Comparison of ENCODE assay signal across 19 mouse cellular contexts in the genomic region with DNA sequence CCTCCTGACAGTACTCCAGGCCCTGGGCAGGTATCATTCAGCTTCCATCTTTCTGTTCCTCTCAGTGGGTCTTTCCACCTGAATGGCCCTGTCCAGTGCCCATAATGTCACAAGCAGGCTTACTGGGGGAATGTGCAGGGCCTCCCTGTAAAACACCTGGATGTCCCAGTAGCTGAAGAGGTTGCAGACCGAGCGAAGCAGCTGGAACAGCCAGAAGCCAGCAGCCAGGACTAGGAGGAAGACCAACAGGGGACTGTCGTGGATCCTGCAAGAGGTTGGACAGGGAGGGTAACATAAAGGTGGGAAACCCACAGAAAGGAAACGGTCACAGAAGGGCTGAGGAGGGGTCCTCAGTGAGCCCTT. TPM values are rescaled to one million over a fixed set of nuclear protein-coding genes. Genes with fewer than 3 reads are reported as not detected.
DNase-seq lines count a peak whose midpoint lies in the region; ATAC-seq and TF ChIP-seq lines count a peak whose summit lies in the region.
"Had no signal": no experiment of that assay in that cellular context is flagged by ENCODE, and none has a peak within 500 bp of the region (broad histone marks: within the 10 kb centered on the region; RNA-seq: fewer than 3 reads in every experiment).

No protein-coding gene starts in this region.

- H3K9me3 ChIP-seq in forebrain, embryonic 10.5 days = no peaks in the 10 kb centered on the region
- no peaks in the 10 kb centered on the region for H3K9me3 ChIP-seq in forebrain, embryonic 12.5 days
- H3K9me3 ChIP-seq in heart, embryonic 16.5 days (replicated peaks; ENCODE audit: control insufficient read depth, low read length) = no peaks in the 10 kb centered on the region
- peaks cover 11% of the 10 kb centered on the region for H3K9me3 ChIP-seq in CH12.LX (replicated peaks; ENCODE audit: low read length)
- H3K9me3 ChIP-seq: forebrain, embryonic 15.5 days; hindbrain, embryonic 15.5 days; limb, embryonic 12.5 days; neural tube, embryonic 13.5 days had no signal

- no peak for TF ChIP-seq POLR2A in CH12.LX (IDR thresholded peaks at IDR 0.05; ENCODE audit: low read depth, low read length)
- TF ChIP-seq POLR2A in bone marrow macrophage, adult 2 months (IDR thresholded peaks at IDR 0.05; ENCODE audit: borderline replicate concordance, low read depth, low read length) = no peak

- TF ChIP-seq RAD21 in CH12.LX (IDR thresholded peaks at IDR 0.05; ENCODE audit: low read depth, low read length) = no peak

- DNase-seq in forebrain, embryonic 10.5 days (ENCODE audit: extremely low spot score, low spot score) = no peak
- DNase-seq in heart, adult 8-10 months (ENCODE audit: low spot score) = no peak
- DNase-seq in CH12.LX (ENCODE audit: extremely low read depth) = no peak
- DNase-seq in urinary bladder, postnatal 36 days (ENCODE audit: low spot score in 2 of 2) = no peak
- no peak for DNase-seq in B cell, adult 2 months
- DNase-seq: adrenal gland, postnatal 10 days; cerebellum, adult 8-10 months; cerebellum, postnatal 36 days; midbrain, embryonic 14.5 days had no signal

- no peak overlapping the region for H3K4me2 ChIP-seq in forebrain, embryonic 12.5 days
- 0 out of 2 replicates have a peak overlapping the region, but pooled peaks have one; percentile 7 for H3K4me2 ChIP-seq in heart, embryonic 16.5 days (ENCODE audit: low read depth, low read length)
- H3K4me2 ChIP-seq in CH12.LX (ENCODE audit: insufficient read depth, low read depth, poor library complexity, severe bottlenecking) = peak overlapping the region; percentile 37
- H3K4me2 ChIP-seq: forebrain, embryonic 15.5 days; hindbrain, embryonic 15.5 days; limb, embryonic 12.5 days; neural tube, embryonic 13.5 days had no signal

- H3K9ac ChIP-seq in forebrain, embryonic 12.5 days = no peak overlapping the region
- peak overlapping the region; percentile 14; the same call in 1 of the 2 replicates for H3K9ac ChIP-seq in heart, embryonic 16.5 days (ENCODE audit: low read length)
- peak overlapping the region; percentile 16; the same call in 1 of the 2 replicates for H3K9ac ChIP-seq in CH12.LX (ENCODE audit: insufficient read depth, low read depth)
- H3K9ac ChIP-seq: forebrain, embryonic 15.5 days; hindbrain, embryonic 15.5 days; limb, embryonic 12.5 days; neural tube, embryonic 13.5 days had no signal

- H3K4me3 ChIP-seq in forebrain, embryonic 10.5 days = no peak overlapping the region
- no peak overlapping the region for H3K4me3 ChIP-seq in forebrain, embryonic 12.5 days (replicated peaks)
- H3K4me3 ChIP-seq in heart, embryonic 16.5 days (ENCODE audit: low read length) = no peak overlapping the region
- H3K4me3 ChIP-seq in CH12.LX (replicated peaks in 1 of 3; ENCODE audit: low read depth in 2 of 3, low read length in 2 of 3, poor library complexity in 1 of 3) = peak overlapping the region; percentile 33 to 55 (median 46)
- peak overlapping the region; percentile 48 for H3K4me3 ChIP-seq in bone marrow macrophage, adult 2 months (ENCODE audit: insufficient read depth, low read length)
- H3K4me3 ChIP-seq: forebrain, embryonic 15.5 days; hindbrain, embryonic 15.5 days; limb, embryonic 12.5 days; neural tube, embryonic 13.5 days had no signal

- no peak for ATAC-seq in forebrain, embryonic 12.5 days (ENCODE audit: low FRiP score)
- ATAC-seq in heart, embryonic 16.5 days (replicated peaks; ENCODE audit: extremely low read depth, insufficient read depth, low FRiP score) = no peak
- ATAC-seq: forebrain, embryonic 15.5 days had no signal

- peaks cover 51% of the 10 kb centered on the region for H3K4me1 ChIP-seq in forebrain, embryonic 10.5 days
- H3K4me1 ChIP-seq in forebrain, embryonic 12.5 days = peaks cover 26% of the 10 kb centered on the region
- peaks cover 31% of the 10 kb centered on the region for H3K4me1 ChIP-seq in heart, embryonic 16.5 days (ENCODE audit: control insufficient read depth, insufficient read depth, low read length)
- H3K4me1 ChIP-seq in CH12.LX (ENCODE audit: control insufficient read depth in 1 of 2, insufficient read depth in 2 of 2) = peaks cover 15 to 54% of the 10 kb centered on the region in 2 experiments
- H3K4me1 ChIP-seq in bone marrow macrophage, adult 2 months (ENCODE audit: control insufficient read depth, insufficient read depth, low read length) = peaks cover 45% of the 10 kb centered on the region

- peaks cover 73% of the 10 kb centered on the region for H3K27me3 ChIP-seq in forebrain, embryonic 10.5 days (ENCODE audit: poor library complexity, severe bottlenecking)
- H3K27me3 ChIP-seq in forebrain, embryonic 12.5 days = peaks cover 67% of the 10 kb centered on the region
- H3K27me3 ChIP-seq in heart, embryonic 16.5 days (ENCODE audit: control insufficient read depth, insufficient read depth, low read length) = peaks cover 3% of the 10 kb centered on the region; the same call in 1 of the 2 replicates
- no peaks in the 10 kb centered on the region for H3K27me3 ChIP-seq in CH12.LX (replicated peaks)

- dilution Hi-C loops in CH12.LX (cut with MboI; ENCODE audit: extremely low pct_ligation_motif_present, extremely low pct_unique_long_range_greater_than_20kb, low sequenced_read_pairs) = no loop called here

- H3K36me3 ChIP-seq in forebrain, embryonic 10.5 days (replicated peaks) = no peaks in the 10 kb centered on the region
- H3K36me3 ChIP-seq in forebrain, embryonic 12.5 days (replicated peaks) = no peaks in the 10 kb centered on the region
- H3K36me3 ChIP-seq in heart, embryonic 16.5 days (ENCODE audit: control insufficient read depth, insufficient read depth) = no peaks in the 10 kb centered on the region
- no peaks in the 10 kb centered on the region for H3K36me3 ChIP-seq in CH12.LX (replicated peaks in 1 of 2; ENCODE audit: control insufficient read depth in 1 of 2, insufficient read depth in 1 of 2, low read length in 1 of 2)
- H3K36me3 ChIP-seq: forebrain, embryonic 15.5 days; hindbrain, embryonic 15.5 days; limb, embryonic 12.5 days; neural tube, embryonic 13.5 days had no signal

- TF ChIP-seq CTCF in CH12.LX (conservative IDR thresholded peaks at IDR 0.05 in 1 of 2, IDR thresholded peaks at IDR 0.05 in 1 of 2; ENCODE audit: low read depth in 2 of 2, low read length in 2 of 2) = no peak
- 0 out of 2 replicates have a peak, but pooled peaks have one; percentile 8 for TF ChIP-seq CTCF in bone marrow macrophage, adult 2 months (IDR thresholded peaks at IDR 0.05; ENCODE audit: low read depth, low read length)

- H3K79me2 ChIP-seq in CH12.LX (replicated peaks; ENCODE audit: control insufficient read depth, extremely low read depth, insufficient read depth, poor library complexity, severe bottlenecking) = no peaks in the 10 kb centered on the region

- peak overlapping the region; percentile 66 for H3K27ac ChIP-seq in forebrain, embryonic 10.5 days
- H3K27ac ChIP-seq in forebrain, embryonic 12.5 days = no peak overlapping the region
- peak overlapping the region; percentile 25; the same call in 1 of the 2 replicates for H3K27ac ChIP-seq in heart, embryonic 16.5 days (ENCODE audit: low read length)
- H3K27ac ChIP-seq in CH12.LX (ENCODE audit: insufficient read depth, low read depth) = peak overlapping the region; percentile 44
- peak overlapping the region; percentile 93 for H3K27ac ChIP-seq in bone marrow macrophage, adult 2 months (ENCODE audit: insufficient read depth, low read depth, low read length)
- H3K27ac ChIP-seq: forebrain, embryonic 15.5 days; hindbrain, embryonic 15.5 days; limb, embryonic 12.5 days; neural tube, embryonic 13.5 days had no signal

- 86% methylated on average over 4 of the region's 4 CpGs for WGBS in forebrain, embryonic 10.5 days
- WGBS in forebrain, embryonic 12.5 days = 83% methylated on average over 4 of the region's 4 CpGs
- WGBS in heart, embryonic 16.5 days = 82% methylated on average over 4 of the region's 4 CpGs

- no peak for TF ChIP-seq EP300 in CH12.LX (IDR thresholded peaks at IDR 0.05; ENCODE audit: low read length)

- in situ Hi-C loops in CH12.LX (cut with MboI; ENCODE audit: low pct_ligation_motif_present, low pct_unique_long_range_greater_than_20kb, low sequenced_read_pairs) = no loop called here

RNA-seq across cellular contexts. Expression of a gene that starts 2.3 kb away (rescaled TPM):
- polyA plus RNA-seq in forebrain, embryonic 10.5 days (2016; fragmentation: Nextera tagmentation; extraction: Ambion mirVana) = 0.99 and 1.3 TPM in 2 replicates
- 0.34 and 0.53 TPM in 2 replicates for polyA plus RNA-seq in forebrain, embryonic 12.5 days (2016; fragmentation: Nextera tagmentation; extraction: Ambion mirVana)
- polyA plus RNA-seq in heart, embryonic 16.5 days (2015; fragmentation: Nextera tagmentation; extraction: Ambion mirVana) = 2.3 and 2.6 TPM in 2 replicates
- total RNA-seq in heart, adult 8-10 months (2022) = 1 to 10 TPM in 2 of 4 experiments, under 1 TPM in 2; 0.73 to 1.7 (median 1.1) TPM
- total RNA-seq in CH12.LX (2012; rRNA removed) (0.46 and 0.81 TPM in 2 replicates), CH12.LX (2014; rRNA removed) (0.68 and 0.86 TPM in 2 replicates)
- polyA plus RNA-seq in CH12.LX (2012; ENCODE audit: insufficient read length, low read depth) = 1.1 and 1.3 TPM in 2 replicates
- polyA plus RNA-seq in bone marrow macrophage, adult 2 months (2012; ENCODE audit: insufficient read depth, insufficient read length, missing spikeins) = 0.39 and 1.1 TPM in 2 replicates

RNA-seq across cellular contexts. Expression of a gene that starts 3.8 kb away (rescaled TPM):
- 57.1 and 61.8 TPM in 2 replicates for polyA plus RNA-seq in forebrain, embryonic 10.5 days (2016; fragmentation: Nextera tagmentation; extraction: Ambion mirVana)
- 43.6 and 47.4 TPM in 2 replicates for polyA plus RNA-seq in forebrain, embryonic 12.5 days (2016; fragmentation: Nextera tagmentation; extraction: Ambion mirVana)
- polyA plus RNA-seq in heart, embryonic 16.5 days (2015; fragmentation: Nextera tagmentation; extraction: Ambion mirVana) = 71.1 and 77.3 TPM in 2 replicates
- total RNA-seq in heart, adult 8-10 months (2022) = 100 to 1,000 TPM in 2 of 4 experiments, 10 to 100 TPM in 2; 96.5 to 106 (median 101) TPM
- 50.3 and 58.7 TPM in 2 replicates for total RNA-seq in CH12.LX (2012; rRNA removed)
- 31.0 and 34.7 TPM in 2 replicates for total RNA-seq in CH12.LX (2014; rRNA removed)
- polyA plus RNA-seq in CH12.LX (2012; ENCODE audit: insufficient read length, low read depth) = 36.9 and 45.4 TPM in 2 replicates
- polyA plus RNA-seq in bone marrow macrophage, adult 2 months (2012; ENCODE audit: insufficient read depth, insufficient read length, missing spikeins) = 16.8 and 24.1 TPM in 2 replicates

RNA-seq across cellular contexts. Expression of a gene that starts 23.6 kb away (rescaled TPM):
- 0.20 TPM in 1 of 2 replicates, not detected in the other for polyA plus RNA-seq in forebrain, embryonic 10.5 days (2016; fragmentation: Nextera tagmentation; extraction: Ambion mirVana)
- 0.20 and 0.37 TPM in 2 replicates for polyA plus RNA-seq in forebrain, embryonic 12.5 days (2016; fragmentation: Nextera tagmentation; extraction: Ambion mirVana)
- polyA plus RNA-seq in heart, embryonic 16.5 days (2015; fragmentation: Nextera tagmentation; extraction: Ambion mirVana) = 0.14 TPM in 1 of 2 replicates, not detected in the other
- total RNA-seq in heart, adult 8-10 months (2022) = under 1 TPM in 1 of 4 experiments, not detected in 3; 0.16 TPM
- 0.25 TPM in 1 of 2 replicates, not detected in the other for total RNA-seq in CH12.LX (2012; rRNA removed)
- not detected in 2 replicates for total RNA-seq in CH12.LX (2014; rRNA removed)
- 1.1 and 1.3 TPM in 2 replicates for polyA plus RNA-seq in CH12.LX (2012; ENCODE audit: insufficient read length, low read depth)
- not detected in 2 replicates for polyA plus RNA-seq in bone marrow macrophage, adult 2 months (2012; ENCODE audit: insufficient read depth, insufficient read length, missing spikeins)
- polyA plus RNA-seq: intestine, embryonic 14.5 days; liver, embryonic 16.5 days; midbrain, embryonic 14.5 days had no signal

RNA-seq across cellular contexts. Expression of a gene that starts 25.0 kb away (rescaled TPM):
- 7.6 and 8.1 TPM in 2 replicates for polyA plus RNA-seq in forebrain, embryonic 10.5 days (2016; fragmentation: Nextera tagmentation; extraction: Ambion mirVana)
- 7.1 and 7.2 TPM in 2 replicates for polyA plus RNA-seq in forebrain, embryonic 12.5 days (2016; fragmentation: Nextera tagmentation; extraction: Ambion mirVana)
- 27.3 and 31.9 TPM in 2 replicates for polyA plus RNA-seq in heart, embryonic 16.5 days (2015; fragmentation: Nextera tagmentation; extraction: Ambion mirVana)
- 10 to 100 TPM; 21.4 to 26.9 (median 23.8) TPM for total RNA-seq in heart, adult 8-10 months (2022)
- total RNA-seq in CH12.LX (2012; rRNA removed) = 0.30 and 0.34 TPM in 2 replicates
- total RNA-seq in CH12.LX (2014; rRNA removed) = 0.22 and 0.36 TPM in 2 replicates
- polyA plus RNA-seq in CH12.LX (2012; ENCODE audit: insufficient read length, low read depth) = 0.31 and 0.37 TPM in 2 replicates
- not detected in 2 replicates for polyA plus RNA-seq in bone marrow macrophage, adult 2 months (2012; ENCODE audit: insufficient read depth, insufficient read length, missing spikeins)
- total RNA-seq: megakaryocyte progenitor cell, adult 5-6 weeks had no signal

RNA-seq across cellular contexts. Expression of a gene that starts 33.7 kb away (rescaled TPM):
- polyA plus RNA-seq in forebrain, embryonic 10.5 days (2016; fragmentation: Nextera tagmentation; extraction: Ambion mirVana) = 42.7 and 48.9 TPM in 2 replicates
- 62.2 and 63.7 TPM in 2 replicates for polyA plus RNA-seq in forebrain, embryonic 12.5 days (2016; fragmentation: Nextera tagmentation; extraction: Ambion mirVana)
- polyA plus RNA-seq in heart, embryonic 16.5 days (2015; fragmentation: Nextera tagmentation; extraction: Ambion mirVana) = 28.5 and 30.4 TPM in 2 replicates
- total RNA-seq in heart, adult 8-10 months (2022) = 10 to 100 TPM; 17.3 to 23.7 (median 19.1) TPM
- total RNA-seq in CH12.LX (2012; rRNA removed) (10.4 and 12.1 TPM in 2 replicates), CH12.LX (2014; rRNA removed) (7.4 and 9.2 TPM in 2 replicates)
- 25.1 and 26.6 TPM in 2 replicates for polyA plus RNA-seq in CH12.LX (2012; ENCODE audit: insufficient read length, low read depth)
- polyA plus RNA-seq in bone marrow macrophage, adult 2 months (2012; ENCODE audit: insufficient read depth, insufficient read length, missing spikeins) = 55.5 and 59.9 TPM in 2 replicates

Comparison
In these comparisons a context has a peak if more than half of its experiments do, and no peak if none do; other contexts are left out.
1. H3K4me3 ChIP-seq: peak in CH12.LX (3 of 3) and bone marrow macrophage, adult 2 months (single experiment); none in forebrain, embryonic 10.5 days (single experiment), forebrain, embryonic 12.5 days (single experiment) and heart, embryonic 16.5 days (single experiment).